Mouse (Mus musculus): ENCODE data around the gene Gm6904.
"Not testable (repeated sequence)": the region's sequence is repeated elsewhere in the genome, so short reads cannot be mapped to it uniquely, and the experiment has no call there.

Gm6904 gene

DNA sequence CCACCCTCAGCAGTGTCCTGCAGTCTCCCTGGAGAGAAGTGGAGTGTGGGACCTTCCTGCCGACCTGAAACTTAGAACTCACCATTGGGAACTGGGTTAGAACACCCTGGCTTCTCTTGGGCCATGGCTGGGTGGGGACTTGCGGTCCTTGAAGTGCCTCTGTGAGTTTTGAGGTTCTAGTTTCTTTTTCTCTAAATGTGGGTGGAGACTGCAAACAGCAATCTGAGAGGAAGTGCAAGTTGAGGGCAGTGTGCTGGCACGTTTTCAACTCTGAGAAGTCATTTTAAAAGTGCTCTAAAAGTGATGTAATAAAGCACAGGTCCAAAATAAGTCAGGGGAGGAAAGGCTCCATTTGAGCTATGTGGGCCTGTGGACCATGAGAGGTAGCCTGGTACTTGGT is at the start of gene Gm6904:
Gene Gm6904 (minus strand): TSS at position 161 of the 400 bp plus-strand sequence.
- peak in 1 of 2 experiments; percentile 14 for DNase-seq (ENCODE audit: low spot score in 2 of 2)

DNA sequence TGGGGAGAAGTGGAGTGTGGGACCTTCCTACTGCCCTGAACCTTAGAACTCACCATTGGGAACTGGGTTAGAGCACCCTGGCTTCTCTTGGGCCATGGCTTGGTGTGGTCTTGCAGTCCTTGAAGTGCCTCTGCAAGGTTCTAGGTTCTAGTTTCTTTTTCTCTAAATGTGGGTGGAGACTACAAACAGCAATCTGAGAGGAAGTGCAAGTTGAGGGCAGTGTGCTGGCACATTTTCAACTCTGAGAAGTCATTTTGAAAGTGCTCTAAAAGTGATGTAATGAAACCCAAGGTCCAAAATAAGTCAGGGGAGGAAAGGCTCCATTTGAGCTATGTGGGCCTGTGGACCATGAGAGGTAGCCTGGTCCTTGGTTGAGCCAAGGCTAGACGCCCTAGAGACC is 37.4 kb upstream of the Gm6904 start, which contains the start of gene Phf11a:
Gene Phf11a (minus strand): TSS at position 132 of the 400 bp plus-strand sequence.
- DNase-seq (ENCODE audit: low spot score in 2 of 2), result not testable (repeated sequence)

DNA sequence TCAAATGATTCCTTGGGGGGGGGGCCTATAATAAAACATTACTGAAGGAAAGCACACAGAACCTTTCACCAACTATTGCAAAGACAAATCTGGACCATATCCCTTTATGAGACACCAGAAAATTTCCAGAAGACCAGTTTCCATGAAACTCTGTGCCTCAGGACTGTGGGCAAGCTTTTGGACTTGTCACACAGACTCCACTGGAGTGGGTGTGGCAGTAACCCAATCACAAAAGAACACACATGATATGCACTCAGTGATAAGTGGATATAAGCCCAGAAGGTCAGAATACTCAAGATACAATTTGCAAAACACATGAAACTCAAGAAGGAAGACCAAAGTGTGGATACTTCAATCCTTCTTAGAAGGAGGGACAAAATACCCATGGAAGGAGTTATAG is 31.8 kb upstream of the Gm6904 start:
- not testable (repeated sequence) for DNase-seq (ENCODE audit: low spot score in 2 of 2)

DNA sequence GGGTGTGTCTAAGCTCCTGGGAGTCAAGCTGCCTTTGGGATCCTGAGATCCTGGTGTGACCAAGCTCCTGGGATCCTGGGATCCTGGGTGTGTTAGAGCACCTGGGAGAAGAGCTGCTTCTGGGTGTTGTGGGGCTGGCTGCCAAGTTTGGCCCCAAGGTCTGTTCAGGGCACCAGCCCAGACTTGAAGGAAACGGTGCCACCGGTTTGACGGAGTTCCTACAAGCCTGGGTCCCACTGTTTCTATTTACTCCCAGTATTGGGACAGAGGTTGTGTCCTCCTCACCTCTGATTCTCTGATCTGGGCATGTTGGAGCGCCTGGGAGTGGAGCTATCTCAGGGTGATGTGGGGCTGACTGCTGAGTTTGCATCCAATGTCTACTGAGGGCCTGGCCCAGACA is 14.9 kb upstream of the Gm6904 start:
- DNase-seq (ENCODE audit: low spot score in 2 of 2), result not testable (repeated sequence)

DNA sequence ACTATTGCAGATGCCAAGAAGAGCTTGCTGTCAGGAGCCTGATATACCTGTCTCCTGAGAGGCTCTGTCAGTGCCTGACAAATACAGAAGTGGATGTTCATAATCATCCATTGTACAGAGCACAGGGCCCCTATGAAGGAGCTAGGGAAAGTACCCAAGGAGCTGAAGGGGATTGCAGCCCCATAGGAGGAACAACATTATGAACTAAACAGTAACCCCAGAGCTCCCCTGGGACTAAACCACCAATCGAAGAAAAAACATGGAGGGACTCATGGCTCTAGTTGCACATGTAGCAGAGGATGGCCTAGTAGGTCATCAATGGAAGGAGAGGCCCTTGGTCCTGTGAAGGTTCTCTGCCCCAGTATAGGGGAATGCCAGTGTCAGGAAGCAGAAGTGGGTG is 4.2 kb downstream of the Gm6904 start:
- not testable (repeated sequence) for DNase-seq (ENCODE audit: low spot score in 2 of 2)

DNA sequence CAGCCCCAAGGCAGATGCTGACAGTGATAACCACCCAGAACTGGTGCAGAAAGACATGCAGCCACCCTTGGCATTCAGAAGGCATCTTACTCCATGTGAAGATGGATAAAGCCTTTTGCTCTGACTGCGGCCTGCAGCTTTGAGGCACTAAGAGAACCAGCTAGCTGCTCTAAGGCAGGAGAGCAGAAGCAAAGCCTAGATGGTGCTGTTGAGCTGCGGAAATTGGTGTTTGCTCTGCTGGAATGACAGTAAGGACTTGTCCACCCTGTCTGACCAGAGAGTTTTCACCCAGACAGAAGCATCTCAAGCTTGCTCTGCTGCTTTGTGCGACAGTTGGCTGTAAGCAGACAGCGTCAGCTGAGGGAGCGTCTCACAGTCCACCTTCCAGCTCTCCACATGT is 9.7 kb downstream of the Gm6904 start:
- not testable (repeated sequence) for DNase-seq (ENCODE audit: low spot score in 2 of 2)

DNA sequence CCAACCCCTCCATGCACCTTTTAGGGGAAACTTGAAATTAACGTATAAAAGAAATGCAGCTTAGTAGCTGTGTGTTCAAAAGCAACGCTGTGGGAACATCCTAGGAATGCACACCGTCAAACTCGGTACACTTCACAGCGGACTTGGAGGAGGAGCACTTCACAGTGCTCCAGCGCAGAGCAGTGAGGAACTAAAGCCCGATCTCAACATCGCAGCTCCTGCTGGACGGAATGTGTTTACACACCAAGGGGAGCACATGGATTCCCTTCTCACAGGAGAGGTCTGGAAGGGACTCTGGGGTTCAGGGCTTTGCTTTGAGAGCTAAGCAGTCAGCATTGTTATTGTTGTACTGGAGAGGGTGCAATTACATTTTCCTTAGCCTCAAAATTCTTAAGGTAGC is 26.4 kb downstream of the Gm6904 start:
- DNase-seq (ENCODE audit: low spot score in 2 of 2), result no peak

DNA sequence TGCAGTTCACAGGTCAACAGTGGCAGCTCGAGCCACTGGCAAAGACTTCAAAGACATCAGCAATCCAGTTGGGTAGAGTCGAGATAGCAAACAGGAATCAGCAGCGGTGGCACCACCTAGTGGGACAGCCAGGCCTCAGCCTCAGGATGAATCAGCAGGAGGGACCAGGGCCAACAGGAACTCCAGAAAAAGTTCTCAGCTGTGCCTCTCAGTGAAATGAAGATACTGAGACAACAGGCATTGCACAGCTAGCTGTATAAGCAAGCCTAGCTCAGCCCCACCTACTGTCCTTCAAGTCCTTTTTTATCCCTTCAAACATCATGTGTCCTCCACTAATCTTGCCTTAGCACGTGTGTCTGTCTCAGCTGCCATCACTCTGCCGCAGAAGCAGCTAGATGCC is 28.0 kb downstream of the Gm6904 start:
- no peak for DNase-seq (ENCODE audit: low spot score in 2 of 2)

DNA sequence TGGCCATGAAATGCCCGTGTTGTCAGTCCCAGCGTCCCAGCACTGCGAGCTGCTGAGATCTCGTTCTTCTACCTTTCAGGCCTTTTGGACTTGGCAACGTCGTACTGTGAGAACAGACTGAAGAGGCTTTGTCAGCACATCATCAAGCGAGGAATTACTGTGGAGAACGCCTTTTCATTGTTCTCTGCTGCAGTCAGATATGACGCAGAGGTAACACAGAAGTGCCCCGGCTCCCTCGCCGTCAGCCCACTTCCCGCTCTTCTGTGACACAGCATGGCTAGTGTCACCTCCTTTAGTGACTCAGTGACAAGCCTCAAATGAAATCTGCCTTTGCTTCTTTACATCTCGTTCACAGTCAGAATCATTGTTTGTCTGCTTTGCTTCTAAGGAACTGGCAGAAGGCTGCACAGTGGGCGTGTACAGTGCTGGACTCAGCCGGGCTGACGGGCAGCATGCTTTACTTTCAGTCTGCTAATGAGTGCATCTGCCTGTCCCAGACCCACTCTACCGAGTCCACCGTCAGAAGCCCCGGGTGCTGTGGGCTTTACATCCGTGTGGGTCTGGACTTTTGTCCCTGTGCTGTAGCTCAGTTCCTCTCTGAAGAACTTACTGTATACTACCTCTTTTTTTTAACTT is 29.6 kb downstream of the Gm6904 start:
- DNase-seq (ENCODE audit: low spot score in 2 of 2), result no peak

DNA sequence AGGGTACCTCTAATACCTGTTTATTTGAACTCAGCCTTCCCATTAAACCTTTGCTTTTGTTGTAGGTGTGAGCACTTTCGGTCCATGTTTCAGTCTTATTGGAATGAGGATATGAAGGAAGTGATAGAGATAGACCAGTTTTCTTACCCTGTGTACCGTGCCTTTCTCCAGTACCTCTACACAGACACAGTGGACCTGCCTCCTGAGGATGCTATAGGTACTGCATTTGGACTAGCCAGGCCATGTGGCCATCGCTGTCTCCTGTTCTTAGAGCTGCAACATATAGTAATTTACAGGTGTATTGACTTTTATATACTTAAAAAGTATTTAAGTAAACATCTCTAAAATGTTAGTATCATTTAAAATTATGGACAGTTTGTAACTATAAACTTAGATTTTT is 30.2 kb downstream of the Gm6904 start:
- no peak for DNase-seq (ENCODE audit: low spot score in 2 of 2)

DNA sequence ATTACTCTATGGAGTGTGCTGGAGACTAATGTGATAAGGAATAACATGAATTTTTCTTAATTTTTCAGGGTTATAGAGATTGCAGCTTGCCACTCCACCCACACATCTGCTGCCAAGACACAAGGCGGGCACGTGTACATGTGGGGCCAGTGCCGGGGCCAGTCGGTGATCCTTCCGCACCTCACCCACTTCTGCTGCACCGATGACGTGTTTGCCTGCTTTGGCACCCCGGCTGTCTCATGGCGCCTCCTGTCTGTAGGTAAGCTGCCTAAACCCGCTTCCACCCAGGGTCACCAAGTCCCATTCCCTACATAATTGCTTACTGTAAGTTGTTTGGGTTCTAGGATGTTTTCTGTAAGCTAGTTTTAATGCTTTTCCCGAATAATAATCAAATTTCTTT is 33.8 kb downstream of the Gm6904 start:
- no peak for DNase-seq (ENCODE audit: low spot score in 2 of 2)

DNA sequence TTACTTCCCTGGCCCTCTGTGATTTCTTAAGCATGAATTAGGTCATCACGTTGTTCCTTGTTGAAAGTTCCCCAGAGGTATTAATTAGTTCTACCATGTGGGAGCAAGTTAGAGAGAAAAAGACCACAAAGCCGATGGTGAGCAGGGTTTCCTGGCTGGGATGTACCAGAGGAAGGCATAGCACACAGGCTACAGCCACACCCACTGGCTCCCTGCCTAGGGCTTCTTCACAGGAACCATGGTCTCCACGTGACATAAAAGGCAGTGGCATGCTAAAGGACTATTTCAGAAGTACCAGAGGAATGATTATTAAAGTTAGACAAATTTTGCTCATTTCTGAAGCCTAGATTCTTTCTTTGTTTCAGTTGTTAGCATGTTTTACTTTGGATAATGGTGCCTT is 40.8 kb downstream of the Gm6904 start:
- DNase-seq (ENCODE audit: low spot score in 2 of 2), result no peak

DNA sequence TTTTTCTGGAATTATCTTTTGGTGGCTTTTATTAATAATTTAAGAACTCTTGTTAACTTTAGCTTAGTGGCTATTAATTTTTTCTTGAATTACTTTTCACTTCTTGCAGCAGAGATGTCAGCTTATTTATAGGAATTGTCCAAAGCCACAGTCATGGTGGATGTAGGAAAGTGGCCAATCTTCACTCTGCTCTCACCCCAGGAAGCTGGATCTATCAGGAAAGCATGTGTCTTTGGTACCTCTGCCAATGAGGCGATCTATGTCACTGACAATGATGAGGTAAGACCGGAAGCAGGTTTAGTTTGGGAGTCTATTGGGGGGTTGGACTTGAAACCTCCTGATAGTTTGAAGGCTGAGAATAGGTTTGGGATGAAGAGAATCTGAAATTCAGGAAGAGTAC is 50.2 kb downstream of the Gm6904 start:
- no peak for DNase-seq (ENCODE audit: low spot score in 2 of 2)

DNA sequence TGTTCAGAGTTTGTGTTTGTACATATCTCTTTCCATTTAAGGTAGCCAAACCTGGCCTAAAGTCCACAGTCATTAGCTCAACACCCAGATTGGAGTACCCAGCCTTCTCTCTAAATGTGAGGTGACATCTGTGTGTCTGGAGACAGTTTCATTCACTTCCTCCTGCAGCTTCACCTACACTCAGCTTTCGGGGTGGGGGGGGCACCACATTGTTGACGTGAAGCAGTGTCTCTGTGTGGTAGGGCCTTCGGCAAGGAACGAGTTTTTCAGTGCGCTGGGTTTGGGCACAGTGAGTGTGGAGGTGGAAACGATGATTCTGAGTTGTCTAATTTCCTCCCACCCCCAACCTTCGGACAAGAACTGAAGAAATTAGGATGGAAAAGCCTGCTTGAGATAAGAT is 51.0 kb downstream of the Gm6904 start:
- DNase-seq (ENCODE audit: low spot score in 2 of 2), result no peak

DNA sequence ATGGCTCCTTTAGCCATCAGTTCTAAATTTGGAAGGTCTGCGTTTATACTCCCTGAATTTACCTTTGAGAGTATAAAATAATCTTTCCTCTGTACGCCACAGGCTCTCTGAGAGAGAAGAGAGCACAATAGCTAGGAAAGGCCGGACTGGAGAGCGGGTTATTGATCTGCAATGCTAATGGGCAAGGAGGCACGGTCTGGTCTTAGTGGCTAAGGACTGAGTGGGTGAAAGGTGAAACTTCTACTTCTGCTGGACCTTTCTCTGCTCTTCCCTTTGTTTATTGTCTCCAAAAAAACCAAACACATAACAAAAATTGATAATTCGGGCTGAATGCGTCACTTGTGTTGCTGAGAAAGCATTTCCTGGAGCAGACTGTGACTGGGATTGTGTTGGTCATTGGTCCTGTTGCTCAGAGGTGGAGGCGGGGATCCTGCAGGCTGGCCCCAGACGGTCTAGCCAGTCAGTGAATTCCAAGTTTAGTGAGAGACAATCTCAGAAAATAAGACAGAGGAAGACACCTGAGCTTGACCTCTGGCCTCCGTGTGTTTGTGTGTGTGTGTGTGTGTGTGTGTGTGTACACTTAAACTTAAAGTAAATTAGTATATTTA is 53.9 kb downstream of the Gm6904 start:
- DNase-seq (ENCODE audit: low spot score in 2 of 2), result no peak

DNA sequence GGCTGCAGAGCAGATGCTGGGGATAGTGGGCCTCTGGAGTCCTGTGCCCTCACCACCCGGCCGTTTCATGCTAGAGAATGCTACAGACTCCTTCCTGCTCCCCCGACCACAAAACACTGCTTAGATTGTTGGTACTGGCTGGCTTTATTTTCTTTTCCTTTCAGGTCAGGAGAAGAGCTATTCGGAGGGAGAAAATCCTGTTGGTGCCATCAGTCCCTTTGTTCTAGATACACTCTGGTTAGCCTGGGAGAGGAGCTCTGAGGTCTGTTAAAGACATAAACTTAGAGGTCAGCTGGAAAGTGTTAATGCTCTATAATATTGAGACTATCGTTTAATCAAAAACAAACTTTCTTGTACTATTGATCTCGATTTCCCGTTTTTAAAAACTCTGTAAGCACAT is 54.6 kb downstream of the Gm6904 start:
- DNase-seq (ENCODE audit: low spot score in 2 of 2), result no peak

DNA sequence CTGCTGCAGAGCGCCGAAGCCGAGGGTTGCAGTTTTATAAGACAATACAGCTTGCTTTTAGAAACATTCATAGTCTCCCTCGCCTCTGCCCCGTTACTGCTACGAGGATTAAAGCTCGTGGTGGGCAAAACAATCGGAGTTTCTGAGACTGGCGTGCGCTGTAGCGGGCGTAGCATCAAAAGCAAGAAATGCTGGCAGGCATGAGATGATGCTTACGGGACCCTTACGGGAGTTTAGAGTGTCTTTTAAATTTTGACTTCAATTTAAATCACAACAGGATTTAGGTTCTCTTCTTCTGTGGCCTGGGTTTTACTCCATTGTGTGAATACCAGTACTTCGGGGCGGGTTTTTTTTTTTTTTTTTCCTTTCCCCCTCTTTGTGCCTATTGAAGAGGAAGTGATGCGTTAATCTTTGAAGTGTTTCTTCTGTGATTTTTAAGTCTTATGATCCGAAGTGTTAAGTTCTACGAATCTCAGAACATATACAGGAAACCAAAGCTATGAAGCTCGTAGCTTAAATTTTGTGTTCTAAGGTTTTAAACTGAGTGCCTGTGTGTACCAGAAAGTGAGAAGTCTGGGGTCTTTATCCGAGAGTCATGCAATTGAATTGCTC is 58.3 kb downstream of the Gm6904 start:
- no peak for DNase-seq (ENCODE audit: low spot score in 2 of 2)

DNA sequence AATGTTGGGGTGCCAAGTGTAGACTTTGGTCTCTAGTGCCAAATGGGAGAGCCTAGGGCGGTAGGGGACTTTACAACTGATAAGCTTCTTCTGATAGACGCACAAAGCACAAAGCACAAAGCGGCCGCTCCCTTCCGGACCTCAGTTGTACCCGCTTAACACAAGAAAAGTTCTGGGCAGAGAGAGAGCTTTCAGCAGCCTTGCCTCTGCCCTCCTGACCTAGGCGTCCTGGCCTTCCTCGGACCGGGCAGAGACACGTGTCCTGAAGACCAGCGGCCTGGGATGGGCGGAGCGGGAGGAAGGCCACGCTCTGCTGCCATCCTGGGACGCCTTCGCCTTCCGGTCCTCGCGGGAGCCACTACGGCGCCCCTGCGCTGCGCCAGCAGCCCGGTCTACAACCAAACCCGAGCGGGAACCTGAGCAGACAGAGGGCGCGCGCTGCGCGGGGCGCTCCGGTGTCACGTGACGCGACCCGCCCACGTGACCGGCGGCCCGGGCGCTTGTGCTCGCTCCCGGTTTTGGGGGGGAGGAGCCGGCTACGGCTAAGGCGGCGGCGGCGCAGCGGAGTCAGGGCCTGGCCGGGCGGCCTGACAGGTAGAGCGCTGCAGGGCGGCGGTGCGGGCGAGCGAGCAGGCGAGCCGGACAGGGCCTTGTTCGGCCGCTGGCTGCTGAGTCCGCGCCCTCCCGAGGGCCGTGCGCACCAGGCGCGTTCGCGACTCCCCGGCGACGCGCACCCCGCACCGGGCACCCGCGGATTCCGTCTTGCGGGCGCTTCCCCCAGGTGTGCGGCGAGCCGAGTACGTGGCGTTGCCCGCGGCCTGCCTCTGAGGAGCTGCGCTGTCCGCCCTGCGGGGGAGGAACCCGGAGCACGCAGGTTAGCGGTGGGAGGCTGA is 59.1 kb downstream of the Gm6904 start, which contains the start of gene Rcbtb1:
Gene Rcbtb1 (plus strand): TSS at position 499 of the 893 bp plus-strand sequence.
- peak; percentile 90 to 95 for DNase-seq (ENCODE audit: low spot score in 2 of 2)
